Mouse (Mus musculus): ENCODE measurements at regions not wholly inside any gene's neighbourhood (a gene's known extent, or its start where the extent isn't known, plus 50 kb on each side); places are given as distances from the start of the nearest gene placed in this dataset.

- 31% methylated on average over 5 of the region's 5 CpGs for WGBS
- no peak overlapping the region for H3K4me2 ChIP-seq (replicated peaks)
Measured at GRCm38 (mm10) chr12:27182397-27183375, 159.7 kb downstream of the Sox11 start.

GRCm38 (mm10) chr12:27173561-27173960 is 168.8 kb downstream of the Sox11 start:
- H3K9ac ChIP-seq: no peak overlapping the region
- 68% methylated on average over 4 of the region's 4 CpGs for WGBS
- no peaks in the 10 kb centered on the region for H3K9me3 ChIP-seq (replicated peaks)
- H3K36me3 ChIP-seq: no peaks in the 10 kb centered on the region
- no peak overlapping the region for H3K27ac ChIP-seq (replicated peaks)
- H3K4me2 ChIP-seq (replicated peaks): no peak overlapping the region
- no peak overlapping the region for H3K4me3 ChIP-seq (replicated peaks)
- H3K27me3 ChIP-seq: no peaks in the 10 kb centered on the region
- 0 out of 2 replicates have a peak, but pooled peaks cover 10% of the 10 kb centered on the region for H3K4me1 ChIP-seq
- no peak for ATAC-seq (ENCODE audit: insufficient number of reproducible peaks, low FRiP score, low TSS enrichment, low read depth)

More at GRCm38 (mm10) chr12:27182397-27183375, 159.7 kb downstream of the Sox11 start:
- H3K4me3 ChIP-seq (replicated peaks): no peak overlapping the region
- peaks cover 26% of the 10 kb centered on the region for H3K4me1 ChIP-seq
- H3K27ac ChIP-seq (replicated peaks): no peak overlapping the region; the same call in 1 of the 2 replicates
- no peaks in the 10 kb centered on the region for H3K27me3 ChIP-seq
- ATAC-seq (ENCODE audit: insufficient number of reproducible peaks, low FRiP score, low TSS enrichment, low read depth): peak; percentile 51; the same call in 1 of the 2 replicates
- no peaks in the 10 kb centered on the region for H3K36me3 ChIP-seq
- H3K9me3 ChIP-seq (replicated peaks): no peaks in the 10 kb centered on the region
- no peak overlapping the region for H3K9ac ChIP-seq

GRCm38 (mm10) chr12:27173151-27173550 is 169.2 kb downstream of the Sox11 start:
- no peak overlapping the region for H3K27ac ChIP-seq (replicated peaks)
- no peak for ATAC-seq (ENCODE audit: insufficient number of reproducible peaks, low FRiP score, low TSS enrichment, low read depth)
- 39% methylated on average over 4 of the region's 4 CpGs for WGBS

GRCm38 (mm10) chr12:27171595-27171994 is 170.8 kb downstream of the Sox11 start:
- Histone ChIP-seq H3K9me3 (replicated peaks) (no peaks in the 10 kb centered on the region), H3K4me2 (replicated peaks) (no peak overlapping the region), H3K4me1 (0 out of 2 replicates have a peak, but pooled peaks cover 10% of the 10 kb centered on the region), H3K27ac (replicated peaks) (no peak overlapping the region), H3K36me3 (no peaks in the 10 kb centered on the region), H3K4me3 (replicated peaks) (no peak overlapping the region), H3K27me3 (no peaks in the 10 kb centered on the region), H3K9ac (no peak overlapping the region)
- ATAC-seq (ENCODE audit: insufficient number of reproducible peaks, low FRiP score, low TSS enrichment, low read depth): no peak

More at GRCm38 (mm10) chr12:27173151-27173550, 169.2 kb downstream of the Sox11 start:
- Histone ChIP-seq H3K4me1 (0 out of 2 replicates have a peak, but pooled peaks cover 10% of the 10 kb centered on the region), H3K9me3 (replicated peaks) (no peaks in the 10 kb centered on the region), H3K4me2 (replicated peaks) (no peak overlapping the region), H3K27me3 (no peaks in the 10 kb centered on the region), H3K9ac (no peak overlapping the region), H3K36me3 (no peaks in the 10 kb centered on the region), H3K4me3 (replicated peaks) (no peak overlapping the region)

- H3K27ac ChIP-seq (replicated peaks): no peak overlapping the region
- H3K4me1 ChIP-seq: peaks cover 8% of the 10 kb centered on the region
- no peak overlapping the region for H3K4me3 ChIP-seq (replicated peaks)
- 0 out of 2 replicates have a peak, but pooled peaks have one; percentile 51 for ATAC-seq (ENCODE audit: insufficient number of reproducible peaks, low FRiP score, low TSS enrichment, low read depth)
- no peaks in the 10 kb centered on the region for H3K27me3 ChIP-seq
- no peaks in the 10 kb centered on the region for H3K9me3 ChIP-seq (replicated peaks)
- no peak overlapping the region for H3K9ac ChIP-seq
- no peak overlapping the region for H3K4me2 ChIP-seq (replicated peaks)
- H3K36me3 ChIP-seq: no peaks in the 10 kb centered on the region
- WGBS: 91% methylated on average over 4 of the region's 4 CpGs
Measured at GRCm38 (mm10) chr12:27164920-27165504, 177.4 kb downstream of the Sox11 start.

- ATAC-seq (ENCODE audit: insufficient number of reproducible peaks, low FRiP score, low TSS enrichment, low read depth): no peak
Measured at GRCm38 (mm10) chr12:27160063-27160686, 182.2 kb downstream of the Sox11 start.

GRCm38 (mm10) chr12:27159416-27160062 is 182.8 kb downstream of the Sox11 start:
- Histone ChIP-seq H3K27me3 (no peaks in the 10 kb centered on the region), H3K36me3 (no peaks in the 10 kb centered on the region), H3K4me1 (peaks cover 16% of the 10 kb centered on the region), H3K4me2 (replicated peaks) (peak overlapping the region; percentile 22; the same call in 1 of the 2 replicates), H3K9me3 (replicated peaks) (no peaks in the 10 kb centered on the region), H3K27ac (replicated peaks) (no peak overlapping the region), H3K4me3 (replicated peaks) (no peak overlapping the region), H3K9ac (no peak overlapping the region)
- 52% methylated on average over 8 of the region's 8 CpGs for WGBS
- ATAC-seq (ENCODE audit: insufficient number of reproducible peaks, low FRiP score, low TSS enrichment, low read depth): no peak

More at GRCm38 (mm10) chr12:27160063-27160686, 182.2 kb downstream of the Sox11 start:
- Histone ChIP-seq H3K36me3 (no peaks in the 10 kb centered on the region), H3K4me3 (replicated peaks) (peak overlapping the region; percentile 7; the same call in 1 of the 2 replicates), H3K4me1 (peaks cover 16% of the 10 kb centered on the region), H3K9ac (no peak overlapping the region), H3K4me2 (replicated peaks) (peak overlapping the region; percentile 22), H3K27ac (replicated peaks) (no peak overlapping the region), H3K27me3 (no peaks in the 10 kb centered on the region), H3K9me3 (replicated peaks) (no peaks in the 10 kb centered on the region)
- 40% methylated on average over 18 of the region's 18 CpGs for WGBS

GRCm38 (mm10) chr12:27150871-27151853 is 191.2 kb downstream of the Sox11 start:
- Histone ChIP-seq H3K4me3 (replicated peaks) (no peak overlapping the region), H3K36me3 (no peaks in the 10 kb centered on the region), H3K4me2 (replicated peaks) (no peak overlapping the region), H3K27me3 (no peaks in the 10 kb centered on the region), H3K9ac (no peak overlapping the region), H3K4me1 (peaks cover 8% of the 10 kb centered on the region), H3K9me3 (replicated peaks) (no peaks in the 10 kb centered on the region), H3K27ac (replicated peaks) (peak overlapping the region; percentile 41; the same call in 1 of the 2 replicates)
- ATAC-seq (ENCODE audit: insufficient number of reproducible peaks, low FRiP score, low TSS enrichment, low read depth): peak; percentile 67; the same call in 1 of the 2 replicates
- WGBS: 20% methylated on average over 13 of the region's 13 CpGs

- WGBS: 76% methylated on average over 8 of the region's 8 CpGs
- Histone ChIP-seq H3K36me3 (no peaks in the 10 kb centered on the region), H3K27me3 (no peaks in the 10 kb centered on the region), H3K4me2 (replicated peaks) (no peak overlapping the region), H3K9me3 (replicated peaks) (no peaks in the 10 kb centered on the region), H3K27ac (replicated peaks) (no peak overlapping the region), H3K4me3 (replicated peaks) (no peak overlapping the region), H3K9ac (no peak overlapping the region), H3K4me1 (peaks cover 21% of the 10 kb centered on the region)
- no peak for ATAC-seq (ENCODE audit: insufficient number of reproducible peaks, low FRiP score, low TSS enrichment, low read depth)
Measured at GRCm38 (mm10) chr12:27143310-27143709, 199.1 kb downstream of the Sox11 start.

- no peaks in the 10 kb centered on the region for H3K27me3 ChIP-seq
- no peaks in the 10 kb centered on the region for H3K36me3 ChIP-seq
- peaks cover 42% of the 10 kb centered on the region for H3K4me1 ChIP-seq
- H3K9me3 ChIP-seq (replicated peaks): no peaks in the 10 kb centered on the region
- WGBS: 30% methylated on average over 5 of the region's 5 CpGs
- no peak overlapping the region for H3K4me3 ChIP-seq (replicated peaks)
- H3K4me2 ChIP-seq (replicated peaks): no peak overlapping the region
- ATAC-seq (ENCODE audit: insufficient number of reproducible peaks, low FRiP score, low TSS enrichment, low read depth): peak; percentile 73; the same call in 1 of the 2 replicates
- no peak overlapping the region for H3K9ac ChIP-seq
- peak overlapping the region; percentile 55; the same call in 1 of the 2 replicates for H3K27ac ChIP-seq (replicated peaks)
Measured at GRCm38 (mm10) chr12:27140335-27140702, 202.1 kb downstream of the Sox11 start.
